Mouse (Mus musculus) heart, adult 2 months (tissue): ENCODE measurements at regions not wholly inside any gene's neighbourhood (a gene's known extent, or its start where the extent isn't known, plus 50 kb on each side); places are given as distances from the start of the nearest gene placed in this dataset.

Source experiments
- CTCF ChIP-seq: fragments of 200-600 bp; IDR thresholded peaks from 2 replicates; pipeline ENCODE4 v1.8.1; 2022; ENCODE audit warnings: antibody characterized with exemption, mild to moderate bottlenecking, moderate library complexity
- EP300 ChIP-seq: fragments of 200-500 bp; IDR thresholded peaks from 2 replicates; pipeline ENCODE4 v1.6.1; 2011; ENCODE audit warnings: low read depth, low read length, control low read depth; ENCODE audit not compliant: insufficient read depth
- POLR2A ChIP-seq: fragments of 200-500 bp; IDR thresholded peaks from 2 replicates; pipeline ENCODE4 v1.6.1; 2011; ENCODE audit warnings: mild to moderate bottlenecking, low read depth, low read length, control low read depth; ENCODE audit not compliant: insufficient read depth

DNA sequence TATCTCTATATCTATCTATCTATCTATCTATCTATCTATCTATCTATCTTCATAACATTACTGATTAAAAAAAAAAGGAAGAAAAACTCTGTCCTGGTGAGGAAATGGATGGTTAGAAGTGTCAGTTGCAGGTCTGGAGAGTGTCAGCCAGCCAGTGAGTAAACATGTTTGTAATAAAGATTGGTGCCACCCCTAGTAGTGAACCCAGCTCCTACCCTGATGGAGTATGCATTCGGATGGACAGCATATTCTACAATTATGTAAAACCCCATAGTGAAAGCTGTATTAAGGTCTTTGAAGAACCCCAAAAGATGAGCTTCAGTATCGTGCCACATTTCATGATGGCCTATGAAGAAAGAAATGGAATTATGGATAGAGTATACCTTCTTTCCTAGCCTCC lies 118.5 kb downstream of the Maf start:
- TF ChIP-seq CTCF, result no peak
- no peak for TF ChIP-seq EP300
- no peak for TF ChIP-seq POLR2A
